15 mouse cellular contexts compared by ENCODE assay signal in genomic region chr13:54023311-54023710, GRCm38 (mm10). TPM values are rescaled to one million over a fixed set of nuclear protein-coding genes. Genes with fewer than 3 reads are reported as not detected.
DNase-seq lines count a peak whose midpoint lies in the region; ATAC-seq and TF ChIP-seq lines count a peak whose summit lies in the region.
"Had no signal": no experiment of that assay in that cellular context is flagged by ENCODE, and none has a peak within 500 bp of the region (broad histone marks: within the 10 kb centered on the region; RNA-seq: fewer than 3 reads in every experiment).

No protein-coding gene starts in this region.

- H3K4me2 ChIP-seq in forebrain, embryonic 15.5 days (replicated peaks): no peak overlapping the region
- H3K4me2 ChIP-seq in forebrain, embryonic 12.5 days: no peak overlapping the region
- no peak overlapping the region for H3K4me2 ChIP-seq in lung, embryonic 14.5 days
- no peak overlapping the region for H3K4me2 ChIP-seq in lung, postnatal 0 days (replicated peaks; ENCODE audit: low read depth, low read length)
- H3K4me2 ChIP-seq: embryonic facial prominence, embryonic 15.5 days; midbrain, embryonic 13.5 days; neural tube, embryonic 12.5 days had no signal

- DNase-seq in lung, embryonic 14.5 days: peak; percentile 79
- no peak for DNase-seq in lung, postnatal 0 days (ENCODE audit: low spot score)
- peak; percentile 44 to 68 for DNase-seq in cerebellum, postnatal 25 days
- peak; percentile 0 for DNase-seq in lung, postnatal 36 days
- DNase-seq in thymus, postnatal 4 days: no peak
- no peak for DNase-seq in spleen, postnatal 4 days (ENCODE audit: low spot score in 2 of 2)
- DNase-seq: heart, postnatal 4 days; kidney, adult 18-20 months had no signal

- H3K27ac ChIP-seq in forebrain, embryonic 15.5 days (replicated peaks): peak overlapping the region; percentile 29
- H3K27ac ChIP-seq in forebrain, embryonic 12.5 days: no peak overlapping the region
- no peak overlapping the region for H3K27ac ChIP-seq in lung, embryonic 14.5 days (ENCODE audit: low read depth)
- no peak overlapping the region for H3K27ac ChIP-seq in lung, postnatal 0 days (ENCODE audit: low read length)
- H3K27ac ChIP-seq: embryonic facial prominence, embryonic 15.5 days; liver, embryonic 14.5 days; midbrain, embryonic 13.5 days; neural tube, embryonic 12.5 days had no signal

- WGBS in forebrain, embryonic 15.5 days: 64% methylated on average over 5 of the region's 5 CpGs
- 77% methylated on average over 5 of the region's 5 CpGs for WGBS in forebrain, embryonic 12.5 days
- WGBS in lung, embryonic 14.5 days: 42% methylated on average over 5 of the region's 5 CpGs
- WGBS in lung, postnatal 0 days: 50% methylated on average over 5 of the region's 5 CpGs

- no peaks in the 10 kb centered on the region for H3K36me3 ChIP-seq in forebrain, embryonic 15.5 days
- no peaks in the 10 kb centered on the region for H3K36me3 ChIP-seq in forebrain, embryonic 12.5 days (replicated peaks)
- H3K36me3 ChIP-seq in lung, embryonic 14.5 days (ENCODE audit: insufficient read depth): no peaks in the 10 kb centered on the region
- no peaks in the 10 kb centered on the region for H3K36me3 ChIP-seq in lung, postnatal 0 days (ENCODE audit: insufficient read depth, low read length)
- H3K36me3 ChIP-seq: embryonic facial prominence, embryonic 15.5 days; midbrain, embryonic 13.5 days; neural tube, embryonic 12.5 days had no signal

- TF ChIP-seq EP300 in lung, postnatal 0 days (IDR thresholded peaks at IDR 0.05): no peak

- H3K9me3 ChIP-seq in forebrain, embryonic 15.5 days: no peaks in the 10 kb centered on the region
- no peaks in the 10 kb centered on the region for H3K9me3 ChIP-seq in forebrain, embryonic 12.5 days
- H3K9me3 ChIP-seq in lung, embryonic 14.5 days (ENCODE audit: low read depth, low read length): no peaks in the 10 kb centered on the region
- no peaks in the 10 kb centered on the region for H3K9me3 ChIP-seq in lung, postnatal 0 days (ENCODE audit: low read length)
- H3K9me3 ChIP-seq: embryonic facial prominence, embryonic 15.5 days; midbrain, embryonic 13.5 days; neural tube, embryonic 12.5 days had no signal

- H3K4me1 ChIP-seq in forebrain, embryonic 15.5 days: no peaks in the 10 kb centered on the region; the same call in 1 of the 2 replicates
- no peaks in the 10 kb centered on the region for H3K4me1 ChIP-seq in forebrain, embryonic 12.5 days
- no peaks in the 10 kb centered on the region for H3K4me1 ChIP-seq in lung, embryonic 14.5 days (ENCODE audit: insufficient read depth)
- no peaks in the 10 kb centered on the region for H3K4me1 ChIP-seq in lung, postnatal 0 days (ENCODE audit: insufficient read depth, low read depth, low read length)
- H3K4me1 ChIP-seq: embryonic facial prominence, embryonic 15.5 days; midbrain, embryonic 13.5 days; neural tube, embryonic 12.5 days had no signal

- TF ChIP-seq CTCF in lung, embryonic 14.5 days (IDR thresholded peaks at IDR 0.05; ENCODE audit: low read depth): no peak
- TF ChIP-seq CTCF in lung, postnatal 0 days (IDR thresholded peaks at IDR 0.05): no peak

- H3K9ac ChIP-seq in forebrain, embryonic 15.5 days (replicated peaks): no peak overlapping the region
- no peak overlapping the region for H3K9ac ChIP-seq in forebrain, embryonic 12.5 days
- H3K9ac ChIP-seq in lung, embryonic 14.5 days: no peak overlapping the region
- no peak overlapping the region for H3K9ac ChIP-seq in lung, postnatal 0 days (replicated peaks; ENCODE audit: low read depth)
- H3K9ac ChIP-seq: embryonic facial prominence, embryonic 15.5 days; liver, embryonic 14.5 days; midbrain, embryonic 13.5 days; neural tube, embryonic 12.5 days had no signal

- ATAC-seq in forebrain, embryonic 15.5 days (replicated peaks): 0 out of 2 replicates have a peak, but pooled peaks have one; percentile 43
- ATAC-seq in forebrain, embryonic 12.5 days (ENCODE audit: low FRiP score): no peak
- peak; percentile 38; the same call in 1 of the 2 replicates for ATAC-seq in lung, embryonic 14.5 days (ENCODE audit: insufficient read depth)
- ATAC-seq in lung, postnatal 0 days: no peak
- ATAC-seq: activated CD4-positive, CD25-positive, alpha-beta regulatory T cell, adult 4 months; midbrain, embryonic 13.5 days had no signal

- no peaks in the 10 kb centered on the region for H3K27me3 ChIP-seq in forebrain, embryonic 15.5 days
- H3K27me3 ChIP-seq in forebrain, embryonic 12.5 days: no peaks in the 10 kb centered on the region
- no peaks in the 10 kb centered on the region for H3K27me3 ChIP-seq in lung, embryonic 14.5 days (ENCODE audit: insufficient read depth, low read length)
- H3K27me3 ChIP-seq in lung, postnatal 0 days (replicated peaks; ENCODE audit: insufficient read depth, low read length): no peaks in the 10 kb centered on the region
- H3K27me3 ChIP-seq: embryonic facial prominence, embryonic 15.5 days; midbrain, embryonic 13.5 days; neural tube, embryonic 12.5 days had no signal

- H3K4me3 ChIP-seq in forebrain, embryonic 15.5 days: no peak overlapping the region
- H3K4me3 ChIP-seq in forebrain, embryonic 12.5 days (replicated peaks): no peak overlapping the region
- H3K4me3 ChIP-seq in lung, embryonic 14.5 days (ENCODE audit: low read depth, low read length): no peak overlapping the region
- H3K4me3 ChIP-seq in lung, postnatal 0 days (ENCODE audit: low read depth, low read length): no peak overlapping the region
- H3K4me3 ChIP-seq: embryonic facial prominence, embryonic 15.5 days; midbrain, embryonic 13.5 days; neural tube, embryonic 12.5 days had no signal

RNA-seq across cellular contexts. Expression of gene Drd1, which starts 32.2 kb away (rescaled TPM):
- polyA plus RNA-seq in forebrain, embryonic 15.5 days (2015; fragmentation: Nextera tagmentation; extraction: Ambion mirVana): 10.1 and 12.3 TPM in 2 replicates
- 0.41 and 0.49 TPM in 2 replicates for polyA plus RNA-seq in forebrain, embryonic 12.5 days (2016; fragmentation: Nextera tagmentation; extraction: Ambion mirVana)
- 0.24 TPM in 1 of 2 replicates, not detected in the other for polyA plus RNA-seq in lung, embryonic 14.5 days (2014; fragmentation: Nextera tagmentation; extraction: Ambion mirVana)
- 0.13 and 0.18 TPM in 2 replicates for polyA plus RNA-seq in lung, postnatal 0 days (2015; fragmentation: Nextera tagmentation; extraction: Ambion mirVana)
- polyA plus RNA-seq: activated CD4-positive, CD25-positive, alpha-beta regulatory T cell, adult 4 months; liver, embryonic 14.5 days had no signal

RNA-seq across cellular contexts. Expression of gene Sfxn1, which starts 48.4 kb away (rescaled TPM):
- 80.1 and 81.9 TPM in 2 replicates for polyA plus RNA-seq in forebrain, embryonic 15.5 days (2015; fragmentation: Nextera tagmentation; extraction: Ambion mirVana)
- polyA plus RNA-seq in forebrain, embryonic 12.5 days (2016; fragmentation: Nextera tagmentation; extraction: Ambion mirVana): 83.4 and 84.9 TPM in 2 replicates
- polyA plus RNA-seq in lung, embryonic 14.5 days (2014; fragmentation: Nextera tagmentation; extraction: Ambion mirVana): 81.4 and 83.1 TPM in 2 replicates
- 18.9 and 19.1 TPM in 2 replicates for polyA plus RNA-seq in lung, postnatal 0 days (2015; fragmentation: Nextera tagmentation; extraction: Ambion mirVana)

Comparison
In these comparisons a context has a peak if more than half of its experiments do, and no peak if none do; other contexts are left out.
1. ATAC-seq: peak in forebrain, embryonic 15.5 days (single experiment) and lung, embryonic 14.5 days (single experiment); none in forebrain, embryonic 12.5 days (single experiment) and lung, postnatal 0 days (single experiment).
2. DNase-seq: peak in lung, embryonic 14.5 days (single experiment), cerebellum, postnatal 25 days (2 of 2) and lung, postnatal 36 days (single experiment); none in lung, postnatal 0 days (single experiment), thymus, postnatal 4 days (single experiment) and spleen, postnatal 4 days (0 of 2).